Mouse (Mus musculus): ENCODE measurements around the gene Sptbn1.

Sptbn1 gene

DNA sequence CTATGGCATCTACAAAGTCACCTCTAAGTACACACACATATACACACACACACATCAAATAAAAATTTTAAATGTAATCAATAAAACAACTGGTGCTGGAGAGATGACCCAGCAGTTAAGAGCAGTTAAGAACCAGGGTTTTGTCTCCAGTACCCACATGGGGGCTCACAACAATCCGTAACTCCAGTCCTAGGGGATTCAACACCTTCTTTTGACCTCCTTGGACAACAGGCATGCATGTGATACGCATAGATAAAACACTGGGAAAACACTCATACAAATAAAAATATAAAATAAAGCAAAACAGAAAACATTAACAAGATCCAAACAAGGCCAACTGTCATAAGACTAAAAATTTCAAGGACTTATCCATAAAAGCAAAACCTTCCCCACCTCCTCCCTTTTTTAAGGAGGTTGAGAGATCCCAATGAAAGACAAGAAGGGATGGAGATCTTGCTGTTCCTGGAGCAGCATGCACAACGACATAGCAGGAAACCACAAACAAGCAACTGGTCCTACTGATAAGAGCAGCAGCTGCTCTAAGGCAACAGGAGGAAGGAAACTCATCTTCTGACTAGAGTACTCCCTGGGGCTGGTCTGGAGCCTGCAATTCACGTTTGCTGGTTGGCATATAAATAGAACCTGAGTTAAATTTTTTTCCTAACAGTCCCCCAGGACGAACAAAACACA is 102.0 kb downstream of the Sptbn1 start:
- DNase-seq, result peak; percentile 46

GRCm38 (mm10) chr11:30164515-30165214 is 103.3 kb downstream of the Sptbn1 start:
- DNase-seq, result peak; percentile 67

GRCm38 (mm10) chr11:30163870-30164269 is 104.1 kb downstream of the Sptbn1 start:
- DNase-seq, result no peak

- DNase-seq, result no peak
Observed at GRCm38 (mm10) chr11:30163081-30163480, 104.9 kb downstream of the Sptbn1 start.

DNA sequence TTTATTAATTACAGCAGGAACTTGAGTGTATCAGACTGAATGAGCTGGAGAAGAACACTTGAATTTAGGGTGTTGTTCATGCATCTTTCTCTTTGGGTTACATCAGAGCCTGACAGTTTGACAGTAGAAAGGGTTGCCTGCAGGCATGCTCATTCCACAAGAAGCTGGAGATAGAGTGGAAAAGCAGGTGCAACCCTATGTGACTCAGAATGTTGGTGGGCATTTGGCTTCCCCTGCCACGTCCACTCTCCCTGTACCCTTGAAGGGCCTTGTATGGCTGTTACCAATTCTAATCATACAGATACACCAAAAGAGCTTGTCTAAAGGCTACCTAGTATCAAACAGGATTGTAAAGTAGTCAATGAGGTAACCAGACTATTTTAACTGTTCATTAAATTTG is 106.2 kb downstream of the Sptbn1 start:
- no peak for DNase-seq

GRCm38 (mm10) chr11:30161173-30161650 is 106.8 kb downstream of the Sptbn1 start:
- DNase-seq, result peak; percentile 81

- DNase-seq, result no peak
Observed at GRCm38 (mm10) chr11:30160625-30161172, 107.3 kb downstream of the Sptbn1 start.

GRCm38 (mm10) chr11:30159545-30160255 is 108.3 kb downstream of the Sptbn1 start:
- no peak for DNase-seq

GRCm38 (mm10) chr11:30158028-30158700 is 109.8 kb downstream of the Sptbn1 start:
- no peak for DNase-seq

DNA sequence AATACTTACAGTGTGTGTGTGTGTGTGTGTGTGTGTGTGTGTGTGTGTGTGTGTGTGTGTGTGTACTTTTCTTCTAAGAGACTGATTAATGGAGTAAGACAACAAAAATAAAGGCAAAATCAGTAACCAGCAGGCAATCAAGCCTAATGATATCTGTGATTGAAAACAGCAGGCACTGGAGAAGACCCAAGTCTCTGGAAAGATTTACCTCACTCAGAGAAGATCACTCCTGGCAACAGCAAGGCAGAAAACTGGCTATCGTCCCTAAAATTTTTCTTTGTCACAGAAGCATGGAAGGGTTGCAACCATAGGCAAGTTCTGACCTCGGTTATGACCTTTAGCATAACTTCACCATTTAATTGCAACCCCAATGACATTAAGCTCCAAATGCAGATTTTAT is 112.1 kb downstream of the Sptbn1 start:
- no peak for DNase-seq

DNA sequence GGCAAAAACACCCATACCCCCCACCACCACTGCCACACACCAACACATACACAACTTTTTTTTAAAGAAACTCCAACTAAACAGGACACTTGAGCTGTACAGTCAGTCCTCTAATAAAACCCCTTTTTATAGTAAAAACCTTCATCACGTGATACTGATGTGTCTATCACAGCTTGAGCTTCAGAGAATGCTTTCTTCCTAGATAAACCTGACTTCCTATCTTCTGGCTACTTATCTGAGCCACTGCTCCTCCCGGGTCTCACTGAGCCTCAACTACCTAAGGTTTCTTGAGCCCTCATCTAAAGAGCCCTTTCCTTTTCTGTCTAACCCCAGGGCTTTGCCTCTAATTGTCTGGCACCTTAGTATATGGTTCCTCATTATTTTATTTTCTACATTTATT is 113.0 kb downstream of the Sptbn1 start:
- DNase-seq, result no peak

DNA sequence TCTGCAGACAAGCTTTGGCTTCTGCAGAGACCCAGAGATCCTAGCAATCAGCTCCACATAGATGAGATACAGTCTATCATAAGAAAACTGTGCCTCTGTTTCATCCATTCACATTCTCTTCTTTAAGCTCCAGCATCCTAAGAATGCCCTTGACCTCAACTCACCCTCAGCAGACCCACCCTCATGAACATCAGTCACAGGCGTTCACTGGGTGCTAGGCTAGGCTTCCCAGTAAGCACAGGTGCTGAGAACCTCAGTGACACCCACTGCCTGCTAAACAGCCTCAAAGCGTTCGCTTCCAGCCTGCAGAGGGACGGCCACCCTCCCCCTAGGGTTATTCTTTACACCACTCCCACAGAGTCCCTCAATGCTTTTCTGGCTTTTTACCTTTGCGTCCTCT is 119.1 kb downstream of the Sptbn1 start:
- no peak for DNase-seq

GRCm38 (mm10) chr11:30148378-30148777 is 119.6 kb downstream of the Sptbn1 start:
- DNase-seq, result no peak

- no peak for DNase-seq
Observed at GRCm38 (mm10) chr11:30147882-30148281, 120.1 kb downstream of the Sptbn1 start.

- DNase-seq, result no peak
Observed at GRCm38 (mm10) chr11:30143090-30143489, 124.9 kb downstream of the Sptbn1 start.

DNA sequence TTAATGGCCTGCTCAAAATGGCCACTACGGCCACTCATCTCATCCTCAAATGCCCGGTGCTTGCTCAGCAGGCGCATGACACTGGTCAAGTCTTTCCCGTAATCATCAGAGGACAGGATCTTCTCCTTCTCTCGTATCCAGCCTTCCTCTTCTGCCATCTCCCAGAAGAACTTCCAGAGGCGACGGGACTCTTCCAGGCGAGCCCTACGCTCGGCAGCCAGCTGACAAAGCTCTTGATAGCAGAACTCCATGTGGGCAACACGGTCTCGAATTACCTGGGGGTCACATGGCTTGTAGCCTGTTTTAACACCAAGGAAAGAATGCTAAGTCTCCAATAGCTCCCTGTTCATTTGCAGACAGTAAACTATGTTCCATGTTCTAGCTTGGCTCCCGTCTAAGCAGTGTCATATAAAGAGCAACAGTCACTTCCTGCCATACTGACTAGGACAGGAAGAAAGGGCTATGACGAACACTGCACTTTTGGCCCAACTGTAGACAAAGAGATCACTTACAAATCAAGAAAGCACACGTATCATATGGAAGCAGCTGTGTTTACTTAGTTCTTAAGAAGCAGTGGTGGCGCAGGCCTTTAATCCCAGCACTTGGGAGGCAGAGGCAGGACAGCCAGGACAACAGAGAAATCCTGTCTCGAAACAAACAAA is 128.7 kb downstream of the Sptbn1 start:
- DNase-seq, result no peak

DNA sequence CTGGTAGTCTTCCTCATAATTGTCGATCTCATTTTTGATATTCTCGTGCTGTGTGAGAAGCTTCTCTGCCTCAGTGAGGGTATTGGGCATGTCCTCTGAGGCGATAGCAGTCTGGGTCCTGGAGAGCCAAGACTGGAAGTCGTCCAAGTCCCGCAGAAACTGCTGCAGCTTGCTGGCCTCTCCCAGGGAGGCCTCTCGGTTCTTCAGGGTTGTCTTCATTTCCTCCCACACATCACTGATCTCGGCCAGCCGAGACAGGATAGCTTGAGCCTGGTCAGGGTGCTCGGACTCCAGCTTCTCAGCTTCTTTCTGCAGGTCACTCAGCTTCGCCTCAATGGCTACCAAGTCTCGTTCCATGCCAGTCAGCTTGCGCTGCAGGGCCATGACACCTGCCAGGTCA is 130.9 kb downstream of the Sptbn1 start:
- no peak for DNase-seq

- DNase-seq, result no peak
Observed at GRCm38 (mm10) chr11:30134058-30134457, 133.9 kb downstream of the Sptbn1 start.

GRCm38 (mm10) chr11:30132581-30132980 is 135.4 kb downstream of the Sptbn1 start:
- DNase-seq, result no peak

- no peak for DNase-seq
Observed at GRCm38 (mm10) chr11:30131640-30132039, 136.3 kb downstream of the Sptbn1 start.

DNA sequence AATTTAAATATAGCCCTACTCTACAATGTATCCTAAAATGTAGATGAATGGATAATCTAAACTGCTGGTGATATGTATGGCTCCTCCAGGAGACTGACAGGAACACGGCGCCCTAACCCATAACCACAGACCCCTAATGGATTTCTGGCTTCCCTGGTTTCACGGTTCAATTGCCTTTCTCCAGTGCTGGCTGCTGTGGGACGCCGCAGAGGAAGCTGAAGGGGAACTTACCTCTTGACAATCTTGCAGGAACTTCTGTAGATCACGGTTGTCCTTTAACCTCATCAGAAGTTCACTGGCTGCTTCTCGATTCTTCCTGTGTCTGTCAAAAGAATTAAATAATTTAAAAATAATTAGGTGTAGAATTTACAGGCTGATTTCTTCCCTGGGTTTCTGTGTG is 138.6 kb downstream of the Sptbn1 start:
- no peak for DNase-seq

DNA sequence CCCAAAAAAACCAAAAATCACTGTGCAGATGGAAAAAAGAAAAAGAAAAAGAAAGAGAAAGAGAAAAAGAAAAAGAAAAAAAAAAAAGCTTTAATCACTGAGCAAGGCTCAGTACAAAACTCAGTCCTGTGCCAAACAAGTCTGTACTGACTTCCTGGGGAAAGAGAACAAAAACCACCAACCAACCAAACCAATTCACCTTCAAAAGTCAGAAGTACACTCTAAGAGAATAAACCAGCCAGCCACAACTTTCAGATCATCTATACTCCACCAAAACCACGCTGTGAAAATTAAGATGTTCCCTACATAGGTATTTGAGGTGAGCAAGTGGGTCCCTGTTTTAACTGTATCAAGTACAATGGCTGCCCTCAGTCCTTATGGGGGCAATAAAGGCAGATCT is 141.1 kb downstream of the Sptbn1 start:
- DNase-seq, result no peak
